Mouse (Mus musculus): ENCODE measurements around the gene Dnajb4. TPM values are rescaled to one million over a fixed set of nuclear protein-coding genes. Genes with fewer than 3 reads are reported as not detected.
A peak's percentile ranks its signal among the peaks of the same experiment; 100 is the strongest.

The Dnajb4 gene
- total and polyA plus RNA-seq, 3 experiments: 10.7 to 14.6 TPM; not detected in 1

DNA sequence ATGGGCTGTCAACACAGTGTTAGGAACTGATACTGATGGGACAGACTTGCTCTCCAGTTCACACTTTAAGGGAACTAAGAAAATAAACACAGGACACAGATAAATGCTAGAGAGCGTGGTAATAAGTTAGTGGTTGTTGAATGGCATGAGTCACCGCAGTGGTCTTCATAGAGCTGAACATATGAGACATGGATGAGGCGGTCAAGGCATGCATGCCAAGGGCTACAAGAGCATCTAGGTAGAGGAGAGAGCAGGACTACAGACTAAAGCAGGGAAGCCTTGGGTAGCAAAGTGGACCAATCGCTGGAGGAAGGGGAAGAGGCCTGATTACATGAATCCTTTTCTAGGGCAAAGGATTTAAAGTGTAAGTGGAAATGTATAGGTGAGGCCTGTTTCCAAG, 2.9 kb downstream of the Dnajb4 start:
- H3K4me1 ChIP-seq (ENCODE audit: control insufficient read depth in 1 of 2, insufficient read depth in 2 of 2, low read length in 2 of 2): peaks cover 15 to 19% of the 10 kb centered on the region in 2 experiments
- peaks cover 4 to 39% of the 10 kb centered on the region in 2 experiments; a peak in 3 of 4 replicates for H3K36me3 ChIP-seq (ENCODE audit: control insufficient read depth in 1 of 2, insufficient read depth in 2 of 2, low read length in 2 of 2)

DNA sequence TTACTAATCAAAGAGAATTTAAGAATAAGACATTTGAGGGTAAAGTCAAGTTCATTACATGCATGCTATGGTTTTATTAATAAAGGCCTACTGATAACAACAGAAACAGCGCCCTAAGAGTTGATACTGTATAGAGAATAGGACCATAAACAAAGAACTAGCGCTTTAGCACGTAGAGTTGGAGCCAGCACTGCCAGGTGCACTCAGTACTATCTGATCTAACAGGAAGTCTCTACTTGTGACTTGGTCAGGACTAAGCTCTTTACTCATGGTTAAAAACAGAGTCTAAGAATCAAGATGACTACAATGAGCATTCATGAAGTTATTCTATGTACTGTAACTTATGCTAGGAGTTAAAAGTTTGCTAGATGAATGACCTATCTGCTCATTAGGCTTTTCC, 5.5 kb downstream of the Dnajb4 start:
- Histone ChIP-seq H3K36me3 (ENCODE audit: control insufficient read depth in 1 of 2, insufficient read depth in 2 of 2, low read length in 2 of 2) (peaks cover 0 to 39% of the 10 kb centered on the region in 2 experiments; a peak in 2 of 4 replicates), H3K9ac (ENCODE audit: control insufficient read depth, low read depth, low read length, poor library complexity, severe bottlenecking) (no peak overlapping the region), H3K4me1 (ENCODE audit: control insufficient read depth in 1 of 2, insufficient read depth in 2 of 2, low read length in 2 of 2) (peaks cover 15 to 19% of the 10 kb centered on the region in 2 experiments), H3K27me3 (ENCODE audit: control insufficient read depth in 1 of 2, insufficient read depth in 2 of 2, low read length in 2 of 2) (no peaks in the 10 kb centered on the region), H3K79me2 (ENCODE audit: control insufficient read depth, insufficient read depth, low read length, poor library complexity) (peaks cover 13% of the 10 kb centered on the region), H3K4me3 (ENCODE audit: control insufficient read depth in 1 of 2, insufficient read depth in 1 of 2, low read depth in 2 of 2, low read length in 2 of 2) (no peak overlapping the region), H3K27ac (ENCODE audit: control insufficient read depth, low read depth, low read length) (no peak overlapping the region), H3K9me3 (replicated peaks; ENCODE audit: insufficient read depth, low read length) (no peaks in the 10 kb centered on the region)
- DNase-seq (ENCODE audit: low read depth, low spot score): peak; percentile 57
- TF ChIP-seq TCF12 (IDR thresholded peaks at IDR 0.05; ENCODE audit: low read depth, low read length) (peak; percentile 50; the same call in 1 of the 2 replicates), MAFK (IDR thresholded peaks at IDR 0.05; ENCODE audit: borderline replicate concordance, low read depth, low read length) (no peak), RCOR1 (IDR thresholded peaks at IDR 0.05; ENCODE audit: low read depth, low read length) (no peak), RAD21 (IDR thresholded peaks at IDR 0.05; ENCODE audit: low read depth, low read length) (no peak), MXI1 (IDR thresholded peaks at IDR 0.05; ENCODE audit: low read depth, low read length) (no peak), SMC3 (IDR thresholded peaks at IDR 0.05; ENCODE audit: low read depth, low read length) (no peak), HCFC1 (IDR thresholded peaks at IDR 0.05; ENCODE audit: low read depth, low read length) (0 out of 2 replicates have a peak, but pooled peaks have one; percentile 26), BHLHE40 (IDR thresholded peaks at IDR 0.05; ENCODE audit: borderline replicate concordance, low read depth, low read length) (no peak), CHD1 (IDR thresholded peaks at IDR 0.05; ENCODE audit: low read depth, low read length) (no peak), EP300 (IDR thresholded peaks at IDR 0.05; ENCODE audit: low read depth in 1 of 2, low read length in 2 of 2) (peak in 1 of 2 experiments; percentile 56; a peak in 3 of 4 replicates), ETS1 (IDR thresholded peaks at IDR 0.05; ENCODE audit: low read depth, low read length) (peak; percentile 53), USF1 (IDR thresholded peaks at IDR 0.05; ENCODE audit: low read depth, low read length) (0 out of 2 replicates have a peak, but pooled peaks have one; percentile 20), SIN3A (IDR thresholded peaks at IDR 0.05; ENCODE audit: low read length) (peak; percentile 47; the same call in 1 of the 2 replicates), ELF1 (IDR thresholded peaks at IDR 0.05; ENCODE audit: low read depth, low read length) (no peak)

More for the DNA sequence above, 2.9 kb downstream of the Dnajb4 start:
- H3K9me3 ChIP-seq (replicated peaks; ENCODE audit: insufficient read depth, low read length): no peaks in the 10 kb centered on the region
- H3K4me3 ChIP-seq (ENCODE audit: control insufficient read depth in 1 of 2, insufficient read depth in 1 of 2, low read depth in 2 of 2, low read length in 2 of 2): no peak overlapping the region
- H3K27ac ChIP-seq (ENCODE audit: control insufficient read depth, low read depth, low read length): no peak overlapping the region
- H3K27me3 ChIP-seq (ENCODE audit: control insufficient read depth in 1 of 2, insufficient read depth in 2 of 2, low read length in 2 of 2): no peaks in the 10 kb centered on the region
- no peak for DNase-seq (ENCODE audit: low read depth, low spot score)
- H3K9ac ChIP-seq (ENCODE audit: control insufficient read depth, low read depth, low read length, poor library complexity, severe bottlenecking): no peak overlapping the region
- TF ChIP-seq TCF12 (IDR thresholded peaks at IDR 0.05; ENCODE audit: low read depth, low read length) (no peak), BHLHE40 (IDR thresholded peaks at IDR 0.05; ENCODE audit: borderline replicate concordance, low read depth, low read length) (no peak), TAL1 (IDR thresholded peaks at IDR 0.05; ENCODE audit: low read length) (no peak), MYB (IDR thresholded peaks at IDR 0.05; ENCODE audit: low read depth, low read length) (no peak), UBTF (IDR thresholded peaks at IDR 0.05; ENCODE audit: borderline replicate concordance, insufficient read depth, low read depth, low read length) (no peak), GATA1 (IDR thresholded peaks at IDR 0.05; ENCODE audit: low read depth, low read length) (no peak), ZMIZ1 (IDR thresholded peaks at IDR 0.05; ENCODE audit: low read depth, low read length) (no peak), SIN3A (IDR thresholded peaks at IDR 0.05; ENCODE audit: low read length) (no peak), ELF1 (IDR thresholded peaks at IDR 0.05; ENCODE audit: low read depth, low read length) (no peak), ZNF384 (IDR thresholded peaks at IDR 0.05; ENCODE audit: low read depth, low read length) (no peak), E2F4 (IDR thresholded peaks at IDR 0.05; ENCODE audit: borderline replicate concordance, low read depth, low read length) (no peak)
- H3K79me2 ChIP-seq (ENCODE audit: control insufficient read depth, insufficient read depth, low read length, poor library complexity): peaks cover 37% of the 10 kb centered on the region
